Mouse (Mus musculus) brain, embryonic 14.5 days (tissue): ENCODE data around the gene Wfikkn1.

Source experiments
- CTCF ChIP-seq: fragments of 200-500 bp; IDR thresholded peaks from 2 replicates; pipeline ENCODE4 v1.5.1; 2012; ENCODE audit warnings: inconsistent platforms, mild to moderate bottlenecking, moderate library complexity, borderline replicate concordance; ENCODE audit not compliant: insufficient read depth, insufficient read length; ENCODE audit errors: extremely low read depth
- POLR2A ChIP-seq: fragments of 200-500 bp; IDR thresholded peaks from 2 replicates; pipeline ENCODE4 v1.6.1; 2012; ENCODE audit warnings: mild to moderate bottlenecking, inconsistent platforms, borderline replicate concordance; ENCODE audit not compliant: poor library complexity, insufficient read depth, insufficient read length, severe bottlenecking; ENCODE audit errors: extremely low read depth

- TF ChIP-seq CTCF (peak; percentile 95), POLR2A (no peak)
Measured at GRCm38 (mm10) chr17:25893975-25894617, 13.4 kb upstream of the Wfikkn1 start.
